Mouse (Mus musculus) limb, embryonic 14.5 days (tissue): ENCODE data around the gene Serinc1. TPM values are rescaled to one million over a fixed set of nuclear protein-coding genes. Genes with fewer than 3 reads are reported as not detected.

Experiments used
- ATAC-seq: fragments of 200-750 bp; cut with Nextera tagmentation; 2 replicates; pipeline ENCODE4 v1.8.0; 2017; ENCODE audit warnings: low read depth, moderate number of reproducible peaks, moderate TSS enrichment; ENCODE audit not compliant: low FRiP score
- DNase-seq: peaks from one replicate; pipeline ENCODE4 v3.0.0-alpha.2; 2015; ENCODE audit warnings: low spot score
- H3K27ac ChIP-seq: fragments of 300-500 bp; sonication (generic); replicated peaks from 2 replicates; pipeline ENCODE4 v1.5.1; 2014; ENCODE audit warnings: low read depth, mild to moderate bottlenecking, low read length, moderate library complexity, mixed read lengths
- H3K27me3 ChIP-seq: fragments of 300-500 bp; sonication (generic); 2 replicates; pipeline ENCODE4 v1.6.1; 2014; ENCODE audit warnings: low read length, mixed read lengths; ENCODE audit not compliant: control insufficient read depth, insufficient read depth
- H3K36me3 ChIP-seq: fragments of 300-500 bp; sonication (generic); 2 replicates; pipeline ENCODE4 v1.6.1; 2014; ENCODE audit warnings: mild to moderate bottlenecking, low read length, moderate library complexity, mixed read lengths; ENCODE audit not compliant: control insufficient read depth, insufficient read depth
- H3K4me1 ChIP-seq: fragments of 300-500 bp; sonication (generic); 2 replicates; pipeline ENCODE4 v1.6.1; 2014; ENCODE audit warnings: antibody characterized with exemption, low read length, mixed read lengths; ENCODE audit not compliant: control insufficient read depth, insufficient read depth
- H3K4me2 ChIP-seq: fragments of 300-500 bp; sonication (generic); replicated peaks from 2 replicates; pipeline ENCODE4 v1.6.1; 2014; ENCODE audit warnings: low read depth, mild to moderate bottlenecking, low read length, moderate library complexity; ENCODE audit not compliant: severe bottlenecking
- H3K4me3 ChIP-seq: fragments of 300-500 bp; sonication (generic); replicated peaks from 2 replicates; pipeline ENCODE4 v1.5.1; 2014; ENCODE audit warnings: low read length
- H3K9ac ChIP-seq: fragments of 300-500 bp; sonication (generic); 2 replicates; pipeline ENCODE4 v1.6.1; 2014; ENCODE audit warnings: mild to moderate bottlenecking, low read depth, low read length, moderate library complexity; ENCODE audit not compliant: severe bottlenecking
- H3K9me3 ChIP-seq: fragments of 300-500 bp; sonication (generic); 2 replicates; pipeline ENCODE4 v1.6.1; 2016; ENCODE audit warnings: low read length; ENCODE audit not compliant: control insufficient read depth
- POLR2A ChIP-seq: fragments of 200-500 bp; IDR thresholded peaks from 2 replicates; pipeline ENCODE4 v1.8.0; 2012; ENCODE audit warnings: inconsistent platforms, mild to moderate bottlenecking, moderate library complexity, borderline replicate concordance; ENCODE audit not compliant: insufficient read depth, insufficient read length; ENCODE audit errors: extremely low read depth
- WGBS: fragments of 180-500 bp; shearing (Covaris S2); extraction: QIAGEN DNeasy Blood & Tissue Kit; methylation state at CpG from one replicate; pipeline ENCODE4 v1.1.7; 2014; 5-methylcytosine and 5-hydroxymethylcytosine counted together
- polyA plus RNA-seq, 2 experiments: library from polyadenylated mRNA; depleted of rRNA in 1 of 2; stranded (reverse) in 1 of 2; unstranded in 1 of 2; fragments of >200 nt; fragmentation: Nextera tagmentation in 1 of 2; extraction: Ambion mirVana in 1 of 2; gene quantifications; 2 replicates each; pipeline versions ENCODE4 v1.2.1 to v1.2.3; 2012 to 2014

Serinc1 gene
- polyA plus RNA-seq, 2 experiments: 114 to 160 TPM

DNA sequence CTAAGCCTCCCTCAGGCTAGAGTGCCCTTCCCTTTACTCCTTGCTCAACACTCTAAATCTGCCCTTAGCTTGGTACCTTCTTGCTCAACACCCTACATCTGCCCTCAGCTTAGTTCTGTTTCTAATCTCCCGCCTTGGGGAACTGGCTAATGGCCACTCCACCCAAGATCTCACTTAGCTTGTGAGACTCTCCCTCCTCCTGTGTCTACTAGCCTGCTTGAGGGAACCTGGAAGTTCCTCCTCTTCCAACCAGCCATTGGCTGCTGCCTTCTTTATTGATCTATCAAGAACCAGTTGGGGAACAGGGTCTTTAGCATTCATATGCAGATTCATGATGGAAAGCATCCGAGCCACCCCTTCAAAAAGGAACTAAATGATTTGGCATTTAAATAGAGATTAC lies 40.3 kb downstream of the Serinc1 start:
- ATAC-seq: no peak
- H3K27me3 ChIP-seq: no peaks in the 10 kb centered on the region
- H3K27ac ChIP-seq: no peak overlapping the region
- no peak for DNase-seq
- no peak overlapping the region for H3K9ac ChIP-seq
- no peak for TF ChIP-seq POLR2A
- WGBS: 92% methylated on average over 2 of the region's 2 CpGs
- H3K4me1 ChIP-seq: peaks cover 9% of the 10 kb centered on the region
- H3K4me2 ChIP-seq: no peak overlapping the region
- H3K4me3 ChIP-seq: no peak overlapping the region
- 0 out of 2 replicates have a peak, but pooled peaks cover 3% of the 10 kb centered on the region for H3K9me3 ChIP-seq
- H3K36me3 ChIP-seq: peaks cover 6% of the 10 kb centered on the region; the same call in 1 of the 2 replicates

DNA sequence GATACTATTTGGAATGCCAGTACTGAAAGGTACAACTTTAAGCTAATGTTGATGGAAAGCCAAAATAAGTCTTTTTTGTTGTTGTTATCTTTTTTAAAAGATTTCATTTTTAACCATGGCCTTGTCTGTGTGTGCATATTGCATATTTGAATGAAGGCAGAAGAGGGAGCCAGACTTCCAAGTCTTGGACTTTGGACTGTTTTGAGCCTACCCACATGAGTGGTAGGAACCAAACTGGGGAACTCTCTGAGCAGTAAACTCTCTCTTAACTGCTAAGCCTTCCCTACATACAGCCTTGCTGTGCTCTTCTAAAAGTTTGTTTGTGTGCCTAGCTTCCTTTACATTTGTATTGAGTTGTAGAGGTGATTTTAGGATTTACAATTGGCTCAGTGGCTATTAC lies 43.7 kb downstream of the Serinc1 start:
- no peak overlapping the region for H3K4me3 ChIP-seq

DNA sequence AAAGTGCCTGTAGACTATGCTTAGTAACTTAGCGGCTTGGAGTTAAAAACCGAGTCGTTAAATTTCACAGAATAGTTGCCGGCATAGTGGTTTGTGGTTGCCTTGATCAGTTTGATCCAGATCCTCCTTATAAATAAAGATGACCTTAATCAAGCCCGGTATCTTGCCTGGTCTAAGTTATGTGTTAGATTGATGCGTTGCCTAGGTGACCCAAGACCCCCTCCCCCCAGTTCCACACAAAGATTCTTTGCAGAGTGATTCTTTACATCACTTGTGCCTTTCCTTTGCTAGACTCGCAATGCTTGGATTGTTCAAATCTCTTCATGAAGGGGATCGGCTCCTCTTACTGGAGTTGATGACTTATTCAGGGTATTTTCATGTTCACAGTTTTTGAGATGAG lies 45.1 kb downstream of the Serinc1 start:
- no peaks in the 10 kb centered on the region for H3K36me3 ChIP-seq
- H3K9me3 ChIP-seq: no peaks in the 10 kb centered on the region
- peak overlapping the region; percentile 61 for H3K4me2 ChIP-seq
- peaks cover 9% of the 10 kb centered on the region for H3K4me1 ChIP-seq
- H3K27ac ChIP-seq: peak overlapping the region; percentile 98; the same call in 1 of the 2 replicates
- peak; percentile 56 for DNase-seq
- TF ChIP-seq POLR2A: no peak
- 2% methylated on average over 8 of the region's 8 CpGs for WGBS
- H3K9ac ChIP-seq: peak overlapping the region; percentile 97
- ATAC-seq: no peak
- peak overlapping the region; percentile 88 for H3K4me3 ChIP-seq
- no peaks in the 10 kb centered on the region for H3K27me3 ChIP-seq

More for the DNA sequence above, 43.7 kb downstream of the Serinc1 start:
- H3K27me3 ChIP-seq: no peaks in the 10 kb centered on the region
- H3K9me3 ChIP-seq: 0 out of 2 replicates have a peak, but pooled peaks cover 3% of the 10 kb centered on the region
- H3K36me3 ChIP-seq: peaks cover 3% of the 10 kb centered on the region; the same call in 1 of the 2 replicates
- no peak overlapping the region for H3K9ac ChIP-seq
- H3K27ac ChIP-seq: no peak overlapping the region
- 0 out of 2 replicates have a peak overlapping the region, but pooled peaks have one; percentile 11 for H3K4me2 ChIP-seq
- ATAC-seq (no peak), DNase-seq (no peak)
- TF ChIP-seq POLR2A: no peak
- peaks cover 9% of the 10 kb centered on the region for H3K4me1 ChIP-seq

DNA sequence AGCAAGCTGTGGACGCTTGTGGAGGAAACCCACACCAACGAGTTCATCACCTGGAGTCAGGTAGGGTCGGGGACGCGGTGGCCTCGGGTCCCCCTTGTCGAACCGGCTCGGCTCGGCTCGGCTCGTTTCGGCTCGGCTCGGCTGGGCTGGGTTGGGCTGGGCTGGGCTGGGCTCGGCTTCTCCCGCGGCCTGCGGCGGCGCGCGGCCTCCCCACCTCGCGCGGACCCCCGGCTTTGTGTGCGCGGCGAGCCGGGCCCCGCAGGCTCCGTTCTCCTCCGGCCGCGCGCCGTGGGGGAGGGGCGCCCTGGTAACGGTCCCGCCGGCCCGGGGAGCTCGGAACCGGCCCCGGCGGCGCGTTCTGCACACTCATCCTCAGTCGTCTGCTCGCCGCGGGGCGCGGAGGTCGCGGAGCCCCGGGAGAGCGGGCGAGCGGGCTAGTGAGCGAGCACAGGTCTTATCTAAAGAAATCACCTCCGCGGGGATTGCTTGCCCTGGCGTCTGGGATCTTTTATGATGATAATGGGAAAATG lies 45.7 kb downstream of the Serinc1 start:
- H3K4me2 ChIP-seq: peak overlapping the region; percentile 61
- no peaks in the 10 kb centered on the region for H3K36me3 ChIP-seq
- ATAC-seq: peak; percentile 85
- H3K4me3 ChIP-seq: peak overlapping the region; percentile 88
- H3K27ac ChIP-seq: peak overlapping the region; percentile 98
- H3K4me1 ChIP-seq: peaks cover 9% of the 10 kb centered on the region
- H3K9ac ChIP-seq: peak overlapping the region; percentile 97
- under 1% methylated on average over 43 of the region's 65 CpGs for WGBS
- H3K27me3 ChIP-seq: no peaks in the 10 kb centered on the region
- no peak for TF ChIP-seq POLR2A
- DNase-seq: peak; percentile 64
- H3K9me3 ChIP-seq: no peaks in the 10 kb centered on the region

DNA sequence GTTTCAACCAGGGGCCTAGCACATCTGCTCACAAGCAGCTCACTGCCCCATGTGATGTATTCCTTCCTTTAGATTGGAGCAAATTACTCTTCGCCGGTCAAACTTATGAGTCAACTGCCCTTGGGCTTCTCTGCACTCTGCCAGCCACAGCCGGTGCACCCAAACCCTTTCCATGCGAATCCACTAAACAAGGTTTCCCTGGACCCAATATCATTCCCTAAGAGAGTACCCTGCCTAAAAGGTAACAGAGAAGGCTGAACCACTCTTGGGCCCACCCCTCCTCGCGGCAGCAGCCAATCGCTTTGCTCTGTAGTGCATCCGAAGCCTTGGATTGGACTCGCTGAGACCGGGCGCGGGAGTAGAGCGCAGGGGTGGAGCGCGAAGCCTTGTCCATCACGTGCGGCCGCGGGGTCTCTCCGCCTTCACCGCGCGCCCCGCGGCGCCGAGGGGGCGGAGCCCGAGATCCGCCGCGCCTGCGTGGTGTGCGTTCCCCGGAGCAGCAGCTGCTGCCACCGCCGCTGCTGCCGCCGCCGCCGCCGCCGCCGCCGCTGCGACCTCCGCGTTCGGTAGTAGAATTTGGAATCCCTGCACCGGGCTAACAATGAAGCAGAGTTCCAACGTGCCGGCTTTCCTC lies 46.3 kb downstream of the Serinc1 start, which contains the start of gene Hsf2:
Gene Hsf2 (plus strand): TSS at position 478 of the 634 bp plus-strand sequence.
- H3K9me3 ChIP-seq: no peaks in the 10 kb centered on the region
- ATAC-seq (peak; percentile 100), DNase-seq (peak; percentile 97)
- H3K36me3 ChIP-seq: no peaks in the 10 kb centered on the region
- TF ChIP-seq POLR2A: no peak
- no peaks in the 10 kb centered on the region for H3K27me3 ChIP-seq
- peak within 1 kb of the TSS; percentile 97 for H3K9ac ChIP-seq
- 2% methylated on average over 30 of the region's 52 CpGs for WGBS
- H3K4me1 ChIP-seq: peaks cover 9% of the 10 kb centered on the region
- H3K27ac ChIP-seq: peak within 1 kb of the TSS; percentile 98
- peak within 1 kb of the TSS; percentile 88 for H3K4me3 ChIP-seq
- H3K4me2 ChIP-seq: peak within 1 kb of the TSS; percentile 61
